Mouse (Mus musculus) liver, embryonic 13.5 days (tissue): ENCODE measurements at regions not wholly inside any gene's neighbourhood (a gene's known extent, or its start where the extent isn't known, plus 50 kb on each side); places are given as distances from the start of the nearest gene placed in this dataset.

ENCODE experiments used
- ATAC-seq: fragments of 200-750 bp; cut with Nextera tagmentation; 2 replicates; pipeline ENCODE4 v1.8.0; 2017; ENCODE audit warnings: low read depth, mild to moderate bottlenecking, moderate number of reproducible peaks, moderate library complexity
- DNase-seq: peaks from one replicate; pipeline ENCODE4 v3.0.0; 2022
- H3K27ac ChIP-seq: fragments of 300-500 bp; sonication (generic); 2 replicates; pipeline ENCODE4 v1.5.1; 2015; ENCODE audit warnings: moderate library complexity, mild to moderate bottlenecking, inconsistent platforms
- H3K27me3 ChIP-seq: fragments of 300-500 bp; sonication (generic); 2 replicates; pipeline ENCODE4 v1.6.1; 2015; ENCODE audit warnings: mild to moderate bottlenecking, inconsistent platforms
- H3K36me3 ChIP-seq: fragments of 300-500 bp; sonication (generic); 2 replicates; pipeline ENCODE4 v1.6.1; 2015; ENCODE audit warnings: mild to moderate bottlenecking, inconsistent platforms
- H3K4me1 ChIP-seq: fragments of 300-500 bp; sonication (generic); replicated peaks from 2 replicates; pipeline ENCODE4 v1.6.1; 2015; ENCODE audit warnings: inconsistent platforms
- H3K4me2 ChIP-seq: fragments of 300-500 bp; sonication (generic); 2 replicates; pipeline ENCODE4 v1.6.1; 2015; ENCODE audit warnings: inconsistent platforms, mild to moderate bottlenecking, moderate library complexity
- H3K4me3 ChIP-seq: fragments of 300-500 bp; sonication (generic); replicated peaks from 2 replicates; pipeline ENCODE4 v1.5.1; 2015; ENCODE audit warnings: mild to moderate bottlenecking, inconsistent platforms
- H3K9ac ChIP-seq: fragments of 300-500 bp; sonication (generic); 2 replicates; pipeline ENCODE4 v1.6.1; 2015; ENCODE audit warnings: mild to moderate bottlenecking, inconsistent platforms
- H3K9me3 ChIP-seq: fragments of 300-500 bp; sonication (generic); replicated peaks from 2 replicates; pipeline ENCODE4 v1.6.1; 2016; ENCODE audit warnings: inconsistent platforms
- WGBS: fragments of 180-500 bp; shearing (Covaris S2); methylation state at CpG from one replicate; pipeline ENCODE4 v1.1.7; 2015; ENCODE audit not compliant: insufficient replicate concordance; 5-methylcytosine and 5-hydroxymethylcytosine counted together

DNA sequence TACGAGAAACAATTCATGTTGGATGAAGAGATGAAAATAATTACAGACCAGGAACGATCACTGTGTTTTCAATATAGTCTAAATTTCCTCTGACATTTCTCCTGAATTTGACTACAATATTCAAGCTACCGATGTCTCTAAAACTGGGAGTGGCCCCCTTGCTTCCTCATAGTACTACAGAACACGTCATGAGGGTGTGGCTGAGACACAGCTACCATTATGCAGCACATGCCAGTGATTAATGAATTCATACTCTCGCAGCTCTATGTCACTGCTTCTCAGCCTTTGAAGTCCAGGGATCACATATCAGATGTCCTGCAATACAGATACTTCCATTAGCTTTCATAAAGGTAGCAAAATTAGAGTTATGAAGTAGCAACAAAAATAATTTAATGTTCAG lies 201.3 kb upstream of the Slit2 start:
- DNase-seq (no peak), ATAC-seq (peak; percentile 65; the same call in 1 of the 2 replicates)
- Histone ChIP-seq H3K27ac (no peak overlapping the region), H3K36me3 (no peaks in the 10 kb centered on the region), H3K4me2 (no peak overlapping the region), H3K4me1 (peaks cover 5% of the 10 kb centered on the region), H3K4me3 (no peak overlapping the region), H3K9me3 (no peaks in the 10 kb centered on the region), H3K27me3 (no peaks in the 10 kb centered on the region), H3K9ac (no peak overlapping the region)
- WGBS = 37% methylated on average over 5 of the region's 5 CpGs

DNA sequence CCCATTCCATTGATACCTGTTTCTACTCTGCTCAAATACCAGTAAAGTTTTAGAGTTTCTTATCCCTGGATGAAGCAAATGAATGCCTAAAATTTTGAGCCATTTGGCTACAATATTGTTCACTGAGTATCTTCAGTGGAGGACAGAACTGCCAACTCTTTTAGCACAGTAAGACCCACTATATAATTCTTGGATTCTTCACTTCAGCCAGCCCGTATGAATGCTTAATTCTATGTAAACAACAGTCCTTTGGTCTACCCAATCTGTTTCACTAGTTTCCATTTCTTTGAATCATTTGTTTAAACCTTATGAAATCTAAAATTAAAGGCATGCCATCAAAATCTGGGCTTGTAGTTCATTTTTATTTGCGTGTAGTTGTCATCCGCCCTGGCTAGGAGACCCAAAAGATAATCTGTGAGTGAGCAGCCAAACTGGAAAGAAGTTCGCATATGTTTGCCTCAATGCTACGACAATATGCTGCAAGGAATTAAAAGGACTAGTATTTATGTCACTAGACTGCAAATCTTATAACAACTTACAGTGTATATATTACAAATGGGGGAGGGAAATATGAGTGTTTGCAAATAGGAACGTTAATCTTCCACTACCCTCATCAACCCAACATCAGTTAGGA lies 188.2 kb upstream of the Slit2 start:
- Histone ChIP-seq H3K4me3 (no peak overlapping the region), H3K4me2 (no peak overlapping the region), H3K9ac (no peak overlapping the region), H3K36me3 (no peaks in the 10 kb centered on the region), H3K4me1 (no peaks in the 10 kb centered on the region), H3K27me3 (no peaks in the 10 kb centered on the region), H3K27ac (no peak overlapping the region), H3K9me3 (no peaks in the 10 kb centered on the region)
- WGBS = 62% methylated on average over 6 of the region's 6 CpGs
- ATAC-seq (no peak), DNase-seq (no peak)

DNA sequence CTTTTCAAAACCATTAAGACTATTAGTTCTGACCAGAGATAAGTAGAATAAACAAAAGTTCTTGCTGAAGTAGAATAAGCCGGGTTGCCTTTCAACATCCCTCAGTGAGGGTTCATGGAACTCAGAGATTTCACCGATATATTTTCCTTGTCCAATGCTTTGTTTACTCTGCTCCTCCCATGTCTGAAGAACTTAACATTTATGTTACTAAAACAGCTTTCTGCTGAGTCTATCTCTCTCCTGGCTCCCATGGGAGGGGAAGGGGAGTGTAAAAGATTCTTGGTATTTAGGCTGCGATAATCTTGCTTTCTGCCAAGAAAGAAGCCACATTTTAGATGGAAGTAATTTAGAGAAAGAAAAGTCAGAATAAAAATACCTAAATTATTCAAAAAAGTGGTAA lies 187.7 kb upstream of the Slit2 start:
- WGBS = 64% methylated on average over 3 of the region's 3 CpGs
- DNase-seq (no peak), ATAC-seq (no peak)
- no peaks in the 10 kb centered on the region for H3K36me3 ChIP-seq
- H3K4me1 ChIP-seq = no peaks in the 10 kb centered on the region
- H3K27ac ChIP-seq = no peak overlapping the region
- H3K9me3 ChIP-seq = no peaks in the 10 kb centered on the region
- no peak overlapping the region for H3K4me3 ChIP-seq
- H3K27me3 ChIP-seq = no peaks in the 10 kb centered on the region
- H3K4me2 ChIP-seq = no peak overlapping the region
- no peak overlapping the region for H3K9ac ChIP-seq

DNA sequence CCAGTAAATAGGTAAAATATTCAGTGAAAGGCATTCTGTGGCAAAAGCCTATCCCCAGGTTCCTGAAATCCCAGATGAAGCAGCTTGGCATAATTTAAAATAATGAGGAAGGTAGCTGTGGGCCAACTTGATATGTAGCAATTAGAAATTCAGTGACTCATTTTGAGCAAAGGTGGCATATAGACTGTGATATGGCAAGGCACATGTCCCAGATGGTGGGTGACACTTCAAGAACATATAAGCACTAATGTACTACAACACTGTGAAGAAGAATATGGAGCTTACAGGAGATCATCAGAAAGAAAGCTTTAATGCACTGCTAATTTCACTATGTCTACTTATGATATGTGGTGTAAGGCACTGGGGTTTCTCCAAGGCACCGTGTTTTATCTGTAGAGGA lies 162.0 kb upstream of the Slit2 start:
- no peaks in the 10 kb centered on the region for H3K9me3 ChIP-seq
- ATAC-seq (no peak), DNase-seq (no peak)
- no peak overlapping the region for H3K4me2 ChIP-seq
- 62% methylated on average over 1 of the region's 1 CpGs for WGBS
- no peaks in the 10 kb centered on the region for H3K36me3 ChIP-seq
- H3K4me1 ChIP-seq = no peaks in the 10 kb centered on the region
- H3K4me3 ChIP-seq = no peak overlapping the region
- no peak overlapping the region for H3K9ac ChIP-seq
- H3K27me3 ChIP-seq = no peaks in the 10 kb centered on the region
- H3K27ac ChIP-seq = no peak overlapping the region

DNA sequence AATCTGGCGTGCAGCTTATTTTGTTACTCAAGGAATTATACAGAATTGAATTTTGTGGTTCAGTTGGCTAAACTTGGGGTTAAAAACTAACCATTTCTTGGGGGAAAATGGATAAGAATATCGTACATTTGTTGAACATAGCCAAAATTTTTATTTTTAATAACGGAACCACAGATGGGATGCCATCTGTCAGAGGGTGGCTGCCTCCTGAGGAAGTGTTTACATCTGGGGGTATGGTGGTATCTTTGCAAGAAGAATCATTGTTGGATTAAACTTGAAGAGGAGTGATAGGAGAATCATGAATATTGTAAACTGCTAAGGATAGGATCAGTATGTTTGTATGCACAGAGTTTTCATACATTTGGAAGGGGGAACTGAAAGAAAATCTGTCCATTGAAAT lies 144.9 kb upstream of the Slit2 start:
- no peaks in the 10 kb centered on the region for H3K27me3 ChIP-seq
- DNase-seq = no peak

DNA sequence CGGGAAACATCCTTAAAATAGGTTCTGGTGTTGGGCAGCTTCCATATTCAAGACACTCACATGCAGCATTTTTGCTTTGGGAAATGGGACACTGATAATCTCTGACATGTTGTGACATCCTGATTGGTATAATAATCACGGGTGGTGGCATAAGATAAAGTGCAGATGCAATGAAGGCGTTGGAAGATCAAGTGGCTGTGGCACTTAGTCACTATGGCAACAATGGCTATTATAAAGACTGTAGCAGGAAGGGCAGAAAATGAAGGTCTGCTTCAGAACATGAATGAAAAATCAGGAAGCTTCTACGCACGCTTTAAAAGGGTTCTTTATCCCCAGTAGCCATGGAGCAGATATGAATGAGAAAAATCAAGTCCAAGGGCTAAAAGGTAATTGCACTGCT lies 113.2 kb upstream of the Slit2 start:
- Histone ChIP-seq H3K4me3 (no peak overlapping the region), H3K36me3 (no peaks in the 10 kb centered on the region), H3K4me2 (no peak overlapping the region), H3K27me3 (no peaks in the 10 kb centered on the region), H3K9me3 (no peaks in the 10 kb centered on the region), H3K4me1 (no peaks in the 10 kb centered on the region), H3K27ac (no peak overlapping the region), H3K9ac (no peak overlapping the region)
- ATAC-seq = no peak
- no peak for DNase-seq
- WGBS = 36% methylated on average over 5 of the region's 5 CpGs

More for the DNA sequence above, 144.9 kb upstream of the Slit2 start:
- H3K27ac ChIP-seq = no peak overlapping the region
- no peak overlapping the region for H3K9ac ChIP-seq
- 62% methylated on average over 3 of the region's 3 CpGs for WGBS
- no peak for ATAC-seq
- H3K4me1 ChIP-seq = no peaks in the 10 kb centered on the region
- no peaks in the 10 kb centered on the region for H3K9me3 ChIP-seq
- no peaks in the 10 kb centered on the region for H3K36me3 ChIP-seq
- no peak overlapping the region for H3K4me2 ChIP-seq
- H3K4me3 ChIP-seq = no peak overlapping the region
